Mouse (Mus musculus) liver, embryonic 12.5 days (tissue): ENCODE results near the gene Lrrtm3. TPM values are rescaled to one million over a fixed set of nuclear protein-coding genes. Genes with fewer than 3 reads are reported as not detected.

Source experiments
- ATAC-seq: fragments of 200-750 bp; cut with Nextera tagmentation; 2 replicates; pipeline ENCODE4 v1.8.0; 2017; ENCODE audit warnings: moderate number of reproducible peaks, mild to moderate bottlenecking, moderate library complexity
- H3K27ac ChIP-seq: fragments of 300-500 bp; sonication (generic); 2 replicates; pipeline ENCODE4 v1.5.1; 2016; ENCODE audit warnings: mild to moderate bottlenecking
- H3K27me3 ChIP-seq: fragments of 300-500 bp; sonication (generic); replicated peaks from 2 replicates; pipeline ENCODE4 v1.6.1; 2016; ENCODE audit warnings: mild to moderate bottlenecking, moderate library complexity
- H3K36me3 ChIP-seq: fragments of 300-500 bp; sonication (generic); 2 replicates; pipeline ENCODE4 v1.6.1; 2016; ENCODE audit warnings: mild to moderate bottlenecking, moderate library complexity
- H3K4me1 ChIP-seq: fragments of 300-500 bp; sonication (generic); 2 replicates; pipeline ENCODE4 v1.6.1; 2016
- H3K4me2 ChIP-seq: fragments of 300-500 bp; sonication (generic); 2 replicates; pipeline ENCODE4 v1.6.1; 2016; ENCODE audit warnings: mild to moderate bottlenecking, moderate library complexity
- H3K4me3 ChIP-seq: fragments of 300-500 bp; sonication (generic); 2 replicates; pipeline ENCODE4 v1.5.1; 2016; ENCODE audit warnings: mild to moderate bottlenecking, moderate library complexity
- H3K9ac ChIP-seq: fragments of 300-500 bp; sonication (generic); 2 replicates; pipeline ENCODE4 v1.6.1; 2016; ENCODE audit warnings: mild to moderate bottlenecking, moderate library complexity
- H3K9me3 ChIP-seq: fragments of 300-500 bp; sonication (generic); replicated peaks from 2 replicates; pipeline ENCODE4 v1.6.1; 2016; ENCODE audit warnings: mild to moderate bottlenecking, moderate library complexity
- WGBS: fragments of 180-500 bp; shearing (Covaris S2); methylation state at CpG from one replicate; pipeline ENCODE4 v1.1.7; 2016; ENCODE audit not compliant: insufficient replicate concordance; 5-methylcytosine and 5-hydroxymethylcytosine counted together
- polyA plus RNA-seq: library from polyadenylated mRNA; unstranded; fragments of >200 nt; fragmentation: Nextera tagmentation; extraction: Ambion mirVana; gene quantifications from 2 replicates; pipeline ENCODE4 v1.2.1, GENCODE M21; 2016

The Lrrtm3 gene
- polyA plus RNA-seq: 0.07 and 0.33 TPM in 2 replicates

- H3K4me3 ChIP-seq: no peak within 1 kb of the TSS
- ATAC-seq: 0 out of 2 replicates have a peak, but pooled peaks have one; percentile 35
- H3K27ac ChIP-seq: no peak within 1 kb of the TSS
- H3K9me3 ChIP-seq: no peaks in the 10 kb centered on the region
- no peaks in the 10 kb centered on the region for H3K4me1 ChIP-seq
- H3K27me3 ChIP-seq: peaks cover 43% of the 10 kb centered on the region
- peak within 1 kb of the TSS; percentile 44 for H3K4me2 ChIP-seq
- 7% methylated on average over 22 of the region's 22 CpGs for WGBS
- no peak within 1 kb of the TSS for H3K9ac ChIP-seq
- H3K36me3 ChIP-seq: no peaks in the 10 kb centered on the region
Observed at GRCm38 (mm10) chr10:64089680-64090460, at the start of gene Lrrtm3. Lrrtm3 (minus strand) TSS chr10:64090277.

- H3K9ac ChIP-seq: no peak overlapping the region
- no peaks in the 10 kb centered on the region for H3K27me3 ChIP-seq
- H3K4me1 ChIP-seq: no peaks in the 10 kb centered on the region
- no peak overlapping the region for H3K4me2 ChIP-seq
- no peaks in the 10 kb centered on the region for H3K36me3 ChIP-seq
- no peaks in the 10 kb centered on the region for H3K9me3 ChIP-seq
- no peak for ATAC-seq
- H3K4me3 ChIP-seq: no peak overlapping the region
- 80% methylated on average over 7 of the region's 7 CpGs for WGBS
- no peak overlapping the region for H3K27ac ChIP-seq
Observed at GRCm38 (mm10) chr10:64135481-64135880, 45.4 kb upstream of the Lrrtm3 start.

DNA sequence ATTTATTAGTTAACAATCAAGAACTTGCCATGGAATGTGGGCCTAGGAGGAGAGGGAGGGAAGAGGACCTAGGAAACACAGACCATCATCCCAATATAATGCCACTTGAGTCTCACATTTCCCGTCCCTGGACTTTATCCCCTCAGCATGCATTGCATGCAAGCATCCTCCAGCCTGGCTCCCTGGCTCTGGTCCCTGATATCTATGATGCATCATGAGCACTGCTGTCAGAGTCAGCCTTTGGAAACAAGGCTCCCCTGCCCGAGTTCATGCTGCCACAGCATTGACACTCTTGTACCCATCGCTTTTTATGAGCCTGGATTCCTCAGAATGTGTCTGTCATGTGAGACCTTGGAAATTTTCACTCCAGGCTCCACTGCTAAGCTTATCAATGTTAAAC is 43.4 kb upstream of the Lrrtm3 start:
- H3K27me3 ChIP-seq: no peaks in the 10 kb centered on the region
- H3K4me3 ChIP-seq: no peak overlapping the region
- no peaks in the 10 kb centered on the region for H3K36me3 ChIP-seq
- H3K4me1 ChIP-seq: no peaks in the 10 kb centered on the region
- 0 out of 2 replicates have a peak, but pooled peaks cover 2% of the 10 kb centered on the region for H3K9me3 ChIP-seq
- no peak overlapping the region for H3K4me2 ChIP-seq
- H3K9ac ChIP-seq: no peak overlapping the region
- WGBS: 59% methylated on average over 3 of the region's 3 CpGs
- no peak overlapping the region for H3K27ac ChIP-seq
- ATAC-seq: no peak

DNA sequence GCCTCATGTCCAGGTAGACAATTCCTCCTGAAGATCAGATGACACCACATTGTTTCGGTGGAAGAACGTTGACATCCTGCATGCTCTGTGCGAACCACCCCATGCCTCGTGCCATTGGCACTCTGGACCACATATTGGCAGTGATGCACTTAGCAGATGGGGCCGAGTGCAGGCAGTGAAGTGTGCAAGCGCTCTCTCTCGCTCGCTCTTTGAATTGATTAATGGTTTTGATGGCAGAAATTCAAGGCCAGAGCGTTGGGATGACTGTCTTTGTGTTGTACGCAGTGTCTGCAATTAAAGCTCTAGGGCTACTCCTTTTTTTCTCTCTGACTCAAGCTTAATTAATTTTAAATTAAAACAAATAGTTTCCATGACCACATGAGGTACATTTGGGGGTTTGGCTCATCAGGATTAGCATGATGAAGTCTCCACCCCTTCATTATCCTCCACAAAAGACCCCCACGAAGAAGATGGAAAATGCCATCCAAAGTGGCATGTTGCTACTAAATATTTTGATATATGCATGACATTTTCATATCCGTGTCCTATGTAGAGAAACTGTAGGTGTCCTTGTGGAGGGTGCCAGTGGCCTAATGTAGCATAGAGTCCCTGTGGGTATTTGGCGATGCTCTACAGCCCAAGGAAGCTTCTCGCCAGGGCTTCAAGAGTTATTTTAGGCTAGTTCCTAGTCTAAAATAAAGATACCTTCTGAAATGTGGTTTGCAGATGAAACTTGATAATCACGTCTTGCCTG is 40.5 kb upstream of the Lrrtm3 start:
- H3K4me2 ChIP-seq: no peak overlapping the region

GRCm38 (mm10) chr10:64118833-64119232 is 28.8 kb upstream of the Lrrtm3 start:
- Histone ChIP-seq H3K4me1 (no peaks in the 10 kb centered on the region), H3K36me3 (no peaks in the 10 kb centered on the region), H3K4me2 (no peak overlapping the region), H3K27ac (no peak overlapping the region), H3K9ac (no peak overlapping the region), H3K9me3 (no peaks in the 10 kb centered on the region), H3K27me3 (no peaks in the 10 kb centered on the region), H3K4me3 (no peak overlapping the region)
- ATAC-seq: no peak
- whole genome bisulfite sequencing: 64% methylated on average over 3 of the region's 3 CpGs

More for the DNA sequence above, 40.5 kb upstream of the Lrrtm3 start:
- H3K27ac ChIP-seq: no peak overlapping the region
- no peak overlapping the region for H3K9ac ChIP-seq
- H3K4me1 ChIP-seq: no peaks in the 10 kb centered on the region
- H3K36me3 ChIP-seq: no peaks in the 10 kb centered on the region
- 72% methylated on average over 15 of the region's 15 CpGs for WGBS
- H3K9me3 ChIP-seq: 0 out of 2 replicates have a peak, but pooled peaks cover 7% of the 10 kb centered on the region
- H3K4me3 ChIP-seq: no peak overlapping the region
- no peaks in the 10 kb centered on the region for H3K27me3 ChIP-seq
- no peak for ATAC-seq

DNA sequence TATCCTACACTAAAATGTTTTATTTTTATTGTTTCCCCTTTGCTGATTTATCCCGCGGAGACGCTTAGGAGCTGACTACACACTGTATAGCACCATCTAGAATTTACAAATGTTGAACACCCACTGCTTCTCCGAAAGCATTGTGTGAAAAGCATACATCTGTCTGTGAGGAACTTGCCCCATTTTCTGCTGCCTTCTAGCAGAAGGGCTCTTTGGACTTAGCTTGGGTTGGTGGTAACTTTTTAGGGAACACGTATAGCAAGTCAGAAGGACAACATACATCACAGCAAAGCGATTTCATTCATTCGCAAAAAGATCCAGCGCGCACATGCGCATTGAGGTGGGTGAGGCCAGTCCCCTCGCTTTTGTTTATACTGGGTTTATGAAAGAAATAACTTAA is 25.2 kb upstream of the Lrrtm3 start:
- no peak overlapping the region for H3K27ac ChIP-seq
- H3K27me3 ChIP-seq: no peaks in the 10 kb centered on the region
- H3K9me3 ChIP-seq: no peaks in the 10 kb centered on the region
- no peak for ATAC-seq
- H3K4me1 ChIP-seq: no peaks in the 10 kb centered on the region
- no peak overlapping the region for H3K9ac ChIP-seq
- no peaks in the 10 kb centered on the region for H3K36me3 ChIP-seq
- 85% methylated on average over 11 of the region's 11 CpGs for WGBS
- no peak overlapping the region for H3K4me3 ChIP-seq
- H3K4me2 ChIP-seq: no peak overlapping the region

- no peak overlapping the region for H3K9ac ChIP-seq
- WGBS: 77% methylated on average over 1 of the region's 1 CpGs
- H3K9me3 ChIP-seq: no peaks in the 10 kb centered on the region
- H3K27me3 ChIP-seq: no peaks in the 10 kb centered on the region
- H3K4me2 ChIP-seq: no peak overlapping the region
- H3K4me3 ChIP-seq: no peak overlapping the region
- ATAC-seq: no peak
- H3K4me1 ChIP-seq: no peaks in the 10 kb centered on the region
- no peak overlapping the region for H3K27ac ChIP-seq
- no peaks in the 10 kb centered on the region for H3K36me3 ChIP-seq
Observed at GRCm38 (mm10) chr10:64096532-64096931, 6.5 kb upstream of the Lrrtm3 start.

GRCm38 (mm10) chr10:64088774-64089460 is 1.2 kb downstream of the Lrrtm3 start:
- no peak overlapping the region for H3K27ac ChIP-seq
- H3K27me3 ChIP-seq: peaks cover 43% of the 10 kb centered on the region
- H3K4me3 ChIP-seq: no peak overlapping the region
- 29% methylated on average over 19 of the region's 19 CpGs for WGBS
- no peaks in the 10 kb centered on the region for H3K4me1 ChIP-seq
- no peak overlapping the region for H3K9ac ChIP-seq
- no peaks in the 10 kb centered on the region for H3K9me3 ChIP-seq
- no peak for ATAC-seq
- H3K36me3 ChIP-seq: no peaks in the 10 kb centered on the region
- no peak overlapping the region for H3K4me2 ChIP-seq

DNA sequence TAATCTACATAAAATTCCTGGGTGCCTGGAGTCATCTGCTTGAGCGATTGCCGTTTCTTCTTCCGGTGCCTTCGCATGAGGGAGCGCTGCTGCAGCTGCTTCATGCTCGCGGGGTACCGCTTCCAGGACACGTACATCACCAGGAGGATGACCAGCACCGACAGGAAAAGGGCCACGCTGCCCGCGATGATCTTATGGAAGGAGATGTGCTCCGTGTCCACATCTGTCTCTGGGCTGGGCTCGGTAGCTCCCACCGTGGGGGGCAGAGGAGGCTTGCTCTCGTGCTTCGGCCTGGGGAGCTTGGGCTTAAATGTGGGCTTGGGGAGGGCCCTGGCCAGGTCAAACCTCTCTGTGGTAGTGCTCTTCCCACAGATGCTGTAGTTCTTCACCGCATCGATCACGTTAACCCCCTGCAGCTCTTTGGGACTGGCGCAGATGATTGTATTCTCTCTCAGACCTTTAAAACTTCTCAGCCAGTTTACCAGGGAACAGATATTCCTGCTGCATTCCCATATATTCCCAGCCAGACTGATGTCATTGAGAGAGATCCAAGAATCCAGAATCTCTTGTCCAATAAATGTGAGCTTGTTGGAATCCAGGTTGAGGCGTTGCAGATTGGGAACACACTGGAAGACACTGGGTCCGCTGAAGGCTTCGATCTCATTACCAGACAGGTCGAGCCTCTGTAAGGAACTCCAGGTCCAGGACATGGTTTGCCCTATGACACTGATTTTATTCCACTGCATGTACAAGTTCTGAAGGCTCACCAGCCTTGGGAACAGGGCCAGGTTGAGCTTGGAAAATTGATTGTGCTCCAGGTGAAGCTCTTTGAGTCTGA is 1.9 kb downstream of the Lrrtm3 start:
- peak overlapping the region; percentile 11; the same call in 1 of the 2 replicates for H3K4me3 ChIP-seq
- 8% methylated on average over 26 of the region's 26 CpGs for WGBS

GRCm38 (mm10) chr10:64087521-64087920 is 2.6 kb downstream of the Lrrtm3 start:
- ATAC-seq: no peak
- WGBS: 2% methylated on average over 12 of the region's 12 CpGs
- Histone ChIP-seq H3K9me3 (no peaks in the 10 kb centered on the region), H3K9ac (no peak overlapping the region), H3K4me1 (no peaks in the 10 kb centered on the region), H3K4me2 (peak overlapping the region; percentile 46), H3K27ac (no peak overlapping the region), H3K27me3 (peaks cover 43% of the 10 kb centered on the region), H3K4me3 (0 out of 2 replicates have a peak overlapping the region, but pooled peaks have one; percentile 11), H3K36me3 (no peaks in the 10 kb centered on the region)

More for the DNA sequence above, 1.9 kb downstream of the Lrrtm3 start:
- no peak overlapping the region for H3K27ac ChIP-seq
- ATAC-seq: no peak
- no peaks in the 10 kb centered on the region for H3K36me3 ChIP-seq
- peak overlapping the region; percentile 46 for H3K4me2 ChIP-seq
- H3K9me3 ChIP-seq: no peaks in the 10 kb centered on the region
- H3K27me3 ChIP-seq: peaks cover 43% of the 10 kb centered on the region
- H3K9ac ChIP-seq: no peak overlapping the region
- H3K4me1 ChIP-seq: no peaks in the 10 kb centered on the region
